Mouse (Mus musculus): ENCODE measurements around the gene Ehmt1. TPM values are rescaled to one million over a fixed set of nuclear protein-coding genes. Genes with fewer than 3 reads are reported as not detected.

Ehmt1 gene
- polyA plus RNA-seq, 1 experiment, result 14.8 TPM

GRCm38 (mm10) chr2:24934441-24934963 is 15.1 kb upstream of the Ehmt1 start:
- no peaks in the 10 kb centered on the region for H3K36me3 ChIP-seq (ENCODE audit: control insufficient read depth, insufficient read depth)
- H3K4me3 ChIP-seq, result peak overlapping the region; percentile 26
- H3K4me2 ChIP-seq (ENCODE audit: low read depth), result peak overlapping the region; percentile 91
- peaks cover 6% of the 10 kb centered on the region for H3K27me3 ChIP-seq (ENCODE audit: control insufficient read depth, insufficient read depth, insufficient read length)
- peak overlapping the region; percentile 15 for H3ac ChIP-seq (ENCODE audit: control insufficient read depth, insufficient read length)
- TF ChIP-seq USF1 (IDR thresholded peaks at IDR 0.05; ENCODE audit: low read depth) (no peak), REST (IDR thresholded peaks at IDR 0.05; ENCODE audit: insufficient read depth, insufficient read length) (no peak), POLR2AphosphoS2 (IDR thresholded peaks at IDR 0.05; ENCODE audit: insufficient read length, low read depth) (no peak), MYOD1 (IDR thresholded peaks at IDR 0.05; ENCODE audit: control insufficient read depth in 1 of 3, insufficient read length in 2 of 3, low read depth in 2 of 3) (no peak), E2F4 (IDR thresholded peaks at IDR 0.05; ENCODE audit: insufficient read depth) (no peak), MAX (IDR thresholded peaks at IDR 0.05; ENCODE audit: low read depth) (no peak), SRF (IDR thresholded peaks at IDR 0.05; ENCODE audit: control insufficient read depth, insufficient read length, low read depth) (no peak), POLR2A (IDR thresholded peaks at IDR 0.05; ENCODE audit: insufficient read length, low read depth) (no peak), TCF3 (IDR thresholded peaks at IDR 0.05; ENCODE audit: insufficient read length, low read depth) (no peak), CEBPB (IDR thresholded peaks at IDR 0.05; ENCODE audit: insufficient read depth, poor library complexity, severe bottlenecking) (no peak), TCF12 (IDR thresholded peaks at IDR 0.05; ENCODE audit: insufficient read depth, poor library complexity, severe bottlenecking) (no peak), MYOG (IDR thresholded peaks at IDR 0.05; ENCODE audit: control insufficient read depth in 1 of 3, insufficient read depth in 1 of 3, insufficient read length in 2 of 3, low read depth in 2 of 3) (no peak)
- H3K79me2 ChIP-seq (ENCODE audit: control insufficient read depth, insufficient read depth), result no peaks in the 10 kb centered on the region

GRCm38 (mm10) chr2:24929593-24929992 is 10.2 kb upstream of the Ehmt1 start:
- Histone ChIP-seq H3K4me2 (ENCODE audit: low read depth) (no peak overlapping the region), H3ac (ENCODE audit: control insufficient read depth, insufficient read length) (no peak overlapping the region), H3K27me3 (ENCODE audit: control insufficient read depth, insufficient read depth, insufficient read length) (no peaks in the 10 kb centered on the region), H3K79me2 (ENCODE audit: control insufficient read depth, insufficient read depth) (no peaks in the 10 kb centered on the region), H3K4me3 (no peak overlapping the region), H3K36me3 (ENCODE audit: control insufficient read depth, insufficient read depth) (no peaks in the 10 kb centered on the region)
- no peak for TF ChIP-seq E2F4 (IDR thresholded peaks at IDR 0.05; ENCODE audit: insufficient read depth)
- no peak for TF ChIP-seq TCF3 (IDR thresholded peaks at IDR 0.05; ENCODE audit: insufficient read length, low read depth)
- TF ChIP-seq POLR2AphosphoS2 (IDR thresholded peaks at IDR 0.05; ENCODE audit: insufficient read length, low read depth), result no peak
- no peak for TF ChIP-seq MAX (IDR thresholded peaks at IDR 0.05; ENCODE audit: low read depth)
- TF ChIP-seq SRF (IDR thresholded peaks at IDR 0.05; ENCODE audit: control insufficient read depth, insufficient read length, low read depth), result no peak

GRCm38 (mm10) chr2:24929119-24929518 is 9.7 kb upstream of the Ehmt1 start:
- Histone ChIP-seq H3K36me3 (ENCODE audit: control insufficient read depth, insufficient read depth) (no peaks in the 10 kb centered on the region), H3ac (ENCODE audit: control insufficient read depth, insufficient read length) (no peak overlapping the region), H3K27me3 (ENCODE audit: control insufficient read depth, insufficient read depth, insufficient read length) (no peaks in the 10 kb centered on the region), H3K4me3 (no peak overlapping the region), H3K79me2 (ENCODE audit: control insufficient read depth, insufficient read depth) (no peaks in the 10 kb centered on the region), H3K4me2 (ENCODE audit: low read depth) (no peak overlapping the region)
- no peak for TF ChIP-seq SRF (IDR thresholded peaks at IDR 0.05; ENCODE audit: control insufficient read depth, insufficient read length, low read depth)
- TF ChIP-seq MYOG (IDR thresholded peaks at IDR 0.05; ENCODE audit: control insufficient read depth in 1 of 3, insufficient read depth in 1 of 3, insufficient read length in 2 of 3, low read depth in 2 of 3), result no peak
- TF ChIP-seq USF1 (IDR thresholded peaks at IDR 0.05; ENCODE audit: low read depth), result no peak
- no peak for TF ChIP-seq POLR2A (IDR thresholded peaks at IDR 0.05; ENCODE audit: insufficient read length, low read depth)
- no peak for TF ChIP-seq MYOD1 (IDR thresholded peaks at IDR 0.05; ENCODE audit: control insufficient read depth in 1 of 3, insufficient read length in 2 of 3, low read depth in 2 of 3)
- no peak for TF ChIP-seq POLR2AphosphoS2 (IDR thresholded peaks at IDR 0.05; ENCODE audit: insufficient read length, low read depth)
- TF ChIP-seq REST (IDR thresholded peaks at IDR 0.05; ENCODE audit: insufficient read depth, insufficient read length), result no peak

- TF ChIP-seq MYOD1 (IDR thresholded peaks at IDR 0.05; ENCODE audit: control insufficient read depth in 1 of 3, insufficient read length in 2 of 3, low read depth in 2 of 3), result no peak
- TF ChIP-seq SRF (IDR thresholded peaks at IDR 0.05; ENCODE audit: control insufficient read depth, insufficient read length, low read depth), result no peak
- no peak for TF ChIP-seq MAX (IDR thresholded peaks at IDR 0.05; ENCODE audit: low read depth)
- TF ChIP-seq TCF3 (IDR thresholded peaks at IDR 0.05; ENCODE audit: insufficient read length, low read depth), result no peak
- no peak for TF ChIP-seq CEBPB (IDR thresholded peaks at IDR 0.05; ENCODE audit: insufficient read depth, poor library complexity, severe bottlenecking)
- TF ChIP-seq USF1 (IDR thresholded peaks at IDR 0.05; ENCODE audit: low read depth), result no peak
- H3ac ChIP-seq (ENCODE audit: control insufficient read depth, insufficient read length), result no peak overlapping the region
- no peak overlapping the region for H3K4me3 ChIP-seq
- H3K4me2 ChIP-seq (ENCODE audit: low read depth), result no peak overlapping the region
- no peaks in the 10 kb centered on the region for H3K36me3 ChIP-seq (ENCODE audit: control insufficient read depth, insufficient read depth)
- no peaks in the 10 kb centered on the region for H3K79me2 ChIP-seq (ENCODE audit: control insufficient read depth, insufficient read depth)
- H3K27me3 ChIP-seq (ENCODE audit: control insufficient read depth, insufficient read depth, insufficient read length), result no peaks in the 10 kb centered on the region
Observed at GRCm38 (mm10) chr2:24927810-24928479, 8.5 kb upstream of the Ehmt1 start.

- Histone ChIP-seq H3K79me2 (ENCODE audit: control insufficient read depth, insufficient read depth) (no peaks in the 10 kb centered on the region), H3ac (ENCODE audit: control insufficient read depth, insufficient read length) (no peak overlapping the region), H3K36me3 (ENCODE audit: control insufficient read depth, insufficient read depth) (no peaks in the 10 kb centered on the region), H3K4me3 (no peak overlapping the region), H3K4me2 (ENCODE audit: low read depth) (no peak overlapping the region), H3K27me3 (ENCODE audit: control insufficient read depth, insufficient read depth, insufficient read length) (no peaks in the 10 kb centered on the region)
- no peak for TF ChIP-seq USF1 (IDR thresholded peaks at IDR 0.05; ENCODE audit: low read depth)
- TF ChIP-seq TCF3 (IDR thresholded peaks at IDR 0.05; ENCODE audit: insufficient read length, low read depth), result no peak
- TF ChIP-seq POLR2A (IDR thresholded peaks at IDR 0.05; ENCODE audit: insufficient read length, low read depth), result no peak
- no peak for TF ChIP-seq MAX (IDR thresholded peaks at IDR 0.05; ENCODE audit: low read depth)
- no peak for TF ChIP-seq MYOG (IDR thresholded peaks at IDR 0.05; ENCODE audit: control insufficient read depth in 1 of 3, insufficient read depth in 1 of 3, insufficient read length in 2 of 3, low read depth in 2 of 3)
- TF ChIP-seq POLR2AphosphoS2 (IDR thresholded peaks at IDR 0.05; ENCODE audit: insufficient read length, low read depth), result no peak
- TF ChIP-seq E2F4 (IDR thresholded peaks at IDR 0.05; ENCODE audit: insufficient read depth), result no peak
- no peak for TF ChIP-seq MYOD1 (IDR thresholded peaks at IDR 0.05; ENCODE audit: control insufficient read depth in 1 of 3, insufficient read length in 2 of 3, low read depth in 2 of 3)
- TF ChIP-seq SRF (IDR thresholded peaks at IDR 0.05; ENCODE audit: control insufficient read depth, insufficient read length, low read depth), result no peak
- no peak for TF ChIP-seq CEBPB (IDR thresholded peaks at IDR 0.05; ENCODE audit: insufficient read depth, poor library complexity, severe bottlenecking)
- no peak for TF ChIP-seq REST (IDR thresholded peaks at IDR 0.05; ENCODE audit: insufficient read depth, insufficient read length)
- no peak for TF ChIP-seq TCF12 (IDR thresholded peaks at IDR 0.05; ENCODE audit: insufficient read depth, poor library complexity, severe bottlenecking)
Observed at GRCm38 (mm10) chr2:24926965-24927358, 7.5 kb upstream of the Ehmt1 start.

All from myocyte (in vitro differentiated cells).